In the genomic region with DNA sequence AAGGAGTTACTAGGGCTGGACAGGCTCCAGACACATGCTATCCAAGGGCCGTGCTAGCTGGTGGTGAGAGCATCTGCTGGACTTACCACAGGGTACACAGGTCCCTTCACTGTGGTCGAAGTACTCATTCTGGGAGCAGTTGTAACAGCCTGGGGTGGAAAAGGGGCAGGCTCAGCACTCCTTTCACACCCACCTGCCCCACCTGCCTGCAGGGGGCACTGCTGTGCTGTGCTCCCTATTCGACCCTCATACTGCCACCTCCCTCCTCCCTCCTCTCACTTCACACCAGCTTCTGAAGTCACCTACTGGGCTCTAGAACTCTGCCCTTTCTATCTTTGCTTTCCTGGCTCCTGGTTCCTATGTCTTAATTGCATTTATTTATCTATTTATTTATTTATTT, we compare ENCODE assay signal across 9 mouse cellular contexts. TPM values are rescaled to one million over a fixed set of nuclear protein-coding genes. Genes with fewer than 3 reads are reported as not detected.
A peak's percentile ranks its signal among the peaks of the same experiment; 100 is the strongest.
DNase-seq lines count a peak whose midpoint lies in the region; ATAC-seq and TF ChIP-seq lines count a peak whose summit lies in the region.
"Had no signal": no experiment of that assay in that cellular context is flagged by ENCODE, and none has a peak within 500 bp of the region (broad histone marks: within the 10 kb centered on the region; RNA-seq: fewer than 3 reads in every experiment).

No protein-coding gene starts in this region.

- DNase-seq in forebrain, postnatal 0 days = no peak
- DNase-seq in spleen, postnatal 4 days (ENCODE audit: low spot score in 2 of 2) = peak; percentile 55 to 83
- DNase-seq in spleen, adult 12 weeks (ENCODE audit: low spot score) = no peak
- peak; percentile 34 for DNase-seq in limb, embryonic 11.5 days (ENCODE audit: low spot score)
- DNase-seq in urinary bladder, adult 18-20 months (ENCODE audit: low spot score in 2 of 2) = no peak
- no peak for DNase-seq in right cerebral cortex, postnatal 14 days
- no peak for DNase-seq in left cerebral cortex, adult 11 months (ENCODE audit: low spot score)

- H3K9me3 ChIP-seq in forebrain, postnatal 0 days (ENCODE audit: low read length) = no peaks in the 10 kb centered on the region
- no peaks in the 10 kb centered on the region for H3K9me3 ChIP-seq in forebrain, embryonic 16.5 days (ENCODE audit: control insufficient read depth, low read length)
- no peaks in the 10 kb centered on the region for H3K9me3 ChIP-seq in limb, embryonic 11.5 days (ENCODE audit: control insufficient read depth, low read length)

- H3K4me2 ChIP-seq in forebrain, postnatal 0 days (ENCODE audit: low read depth) = no peak overlapping the region
- no peak overlapping the region for H3K4me2 ChIP-seq in forebrain, embryonic 16.5 days (ENCODE audit: low read length)
- no peak overlapping the region for H3K4me2 ChIP-seq in limb, embryonic 11.5 days (ENCODE audit: low read depth, severe bottlenecking)

- H3K9ac ChIP-seq in forebrain, postnatal 0 days = no peak overlapping the region
- no peak overlapping the region for H3K9ac ChIP-seq in forebrain, embryonic 16.5 days (replicated peaks; ENCODE audit: low read depth, low read length)
- no peak overlapping the region for H3K9ac ChIP-seq in limb, embryonic 11.5 days (ENCODE audit: low read length)

- no peaks in the 10 kb centered on the region for H3K27me3 ChIP-seq in forebrain, postnatal 0 days (ENCODE audit: insufficient read depth, low read length)
- no peaks in the 10 kb centered on the region for H3K27me3 ChIP-seq in forebrain, embryonic 16.5 days (replicated peaks; ENCODE audit: control insufficient read depth, insufficient read depth, low read length)
- no peaks in the 10 kb centered on the region for H3K27me3 ChIP-seq in limb, embryonic 11.5 days (ENCODE audit: control insufficient read depth, insufficient read depth, low read length)

- H3K4me3 ChIP-seq in forebrain, postnatal 0 days (ENCODE audit: low read depth, low read length) = no peak overlapping the region
- H3K4me3 ChIP-seq in forebrain, embryonic 16.5 days (replicated peaks; ENCODE audit: low read length) = no peak overlapping the region
- no peak overlapping the region for H3K4me3 ChIP-seq in limb, embryonic 11.5 days (ENCODE audit: low read depth, low read length)

- H3K36me3 ChIP-seq in forebrain, postnatal 0 days (ENCODE audit: insufficient read depth) = no peaks in the 10 kb centered on the region
- H3K36me3 ChIP-seq in forebrain, embryonic 16.5 days (ENCODE audit: control insufficient read depth, insufficient read depth) = no peaks in the 10 kb centered on the region
- no peaks in the 10 kb centered on the region for H3K36me3 ChIP-seq in limb, embryonic 11.5 days (ENCODE audit: control insufficient read depth, insufficient read depth, low read length)

- no peak overlapping the region for H3K27ac ChIP-seq in forebrain, postnatal 0 days (ENCODE audit: low read depth, low read length)
- no peak overlapping the region for H3K27ac ChIP-seq in forebrain, embryonic 16.5 days (ENCODE audit: low read length)
- H3K27ac ChIP-seq in limb, embryonic 11.5 days (replicated peaks; ENCODE audit: low read depth, low read length) = no peak overlapping the region

- 65% methylated on average over 3 of the region's 3 CpGs for WGBS in forebrain, postnatal 0 days
- WGBS in forebrain, embryonic 16.5 days = 50% methylated on average over 3 of the region's 3 CpGs
- 48% methylated on average over 3 of the region's 3 CpGs for WGBS in limb, embryonic 11.5 days

- peak; percentile 45; the same call in 1 of the 2 replicates for TF ChIP-seq CTCF in forebrain, postnatal 0 days (IDR thresholded peaks at IDR 0.05; ENCODE audit: low read depth)

- ATAC-seq in forebrain, postnatal 0 days = no peak
- ATAC-seq in forebrain, embryonic 16.5 days = no peak
- no peak for ATAC-seq in limb, embryonic 11.5 days (ENCODE audit: insufficient number of reproducible peaks, low FRiP score, low TSS enrichment, low read depth)

- H3K4me1 ChIP-seq in forebrain, postnatal 0 days (ENCODE audit: insufficient read depth) = no peaks in the 10 kb centered on the region
- no peaks in the 10 kb centered on the region for H3K4me1 ChIP-seq in forebrain, embryonic 16.5 days (replicated peaks; ENCODE audit: control insufficient read depth, insufficient read depth, low read length)
- no peaks in the 10 kb centered on the region for H3K4me1 ChIP-seq in limb, embryonic 11.5 days (ENCODE audit: control insufficient read depth, insufficient read depth, low read length)

RNA-seq across cellular contexts. Expression of gene Muc6, which starts 12.0 kb away (rescaled TPM):
- not detected in 2 replicates for total RNA-seq in forebrain, postnatal 0 days (2014; rRNA removed)
- 0.04 and 0.07 TPM in 2 replicates for polyA plus RNA-seq in forebrain, postnatal 0 days (2015; fragmentation: Nextera tagmentation; extraction: Ambion mirVana)
- polyA plus RNA-seq in forebrain, embryonic 16.5 days (2015; fragmentation: Nextera tagmentation; extraction: Ambion mirVana) = 0.15 and 0.20 TPM in 2 replicates
- 0.17 and 0.23 TPM in 2 replicates for polyA plus RNA-seq in limb, embryonic 11.5 days (2014; fragmentation: Nextera tagmentation; extraction: Ambion mirVana)
- total RNA-seq: heart, postnatal 36 days had no signal

RNA-seq across cellular contexts. Expression of gene Muc2, which starts 47.0 kb away (rescaled TPM):
- 0.15 and 0.38 TPM in 2 replicates for total RNA-seq in forebrain, postnatal 0 days (2014; rRNA removed)
- 0.05 and 0.08 TPM in 2 replicates for polyA plus RNA-seq in forebrain, postnatal 0 days (2015; fragmentation: Nextera tagmentation; extraction: Ambion mirVana)
- polyA plus RNA-seq in forebrain, embryonic 16.5 days (2015; fragmentation: Nextera tagmentation; extraction: Ambion mirVana) = 0.18 and 0.47 TPM in 2 replicates
- polyA plus RNA-seq in limb, embryonic 11.5 days (2014; fragmentation: Nextera tagmentation; extraction: Ambion mirVana) = 0.27 and 0.56 TPM in 2 replicates
- total RNA-seq: heart, postnatal 36 days had no signal

Comparison
In these comparisons a context has a peak if more than half of its experiments do, and no peak if none do; other contexts are left out.
1. DNase-seq: peak in spleen, postnatal 4 days (2 of 2) and limb, embryonic 11.5 days (single experiment); none in forebrain, postnatal 0 days (single experiment), spleen, adult 12 weeks (single experiment), urinary bladder, adult 18-20 months (0 of 2), right cerebral cortex, postnatal 14 days (single experiment) and left cerebral cortex, adult 11 months (single experiment).